Mouse (Mus musculus): ENCODE measurements at regions not wholly inside any gene's neighbourhood (a gene's known extent, or its start where the extent isn't known, plus 50 kb on each side); places are given as distances from the start of the nearest gene placed in this dataset.

GRCm38 (mm10) chr17:4301142-4301853 lies 605.2 kb upstream of the Nox3 start:
- no peak for DNase-seq (ENCODE audit: low spot score)

GRCm38 (mm10) chr17:4311785-4312379 lies 615.8 kb upstream of the Nox3 start:
- no peak for DNase-seq (ENCODE audit: low spot score)

- DNase-seq (ENCODE audit: low spot score), result peak; percentile 8
Observed at GRCm38 (mm10) chr17:4319141-4319540, 623.1 kb upstream of the Nox3 start.

- no peak for DNase-seq (ENCODE audit: low spot score)
Observed at GRCm38 (mm10) chr17:4328810-4329209, 632.7 kb upstream of the Nox3 start.

- peak; percentile 14 for DNase-seq (ENCODE audit: low spot score)
Observed at GRCm38 (mm10) chr17:4331650-4332049, 635.6 kb upstream of the Nox3 start.

- no peak for DNase-seq (ENCODE audit: low spot score)
Observed at GRCm38 (mm10) chr17:4333091-4333490, 637.0 kb upstream of the Nox3 start.

- DNase-seq (ENCODE audit: low spot score), result no peak
Observed at GRCm38 (mm10) chr17:4353018-4353417, 641.1 kb upstream of the Arid1b start.

- DNase-seq (ENCODE audit: low spot score), result no peak
Observed at GRCm38 (mm10) chr17:4355506-4356218, 638.5 kb upstream of the Arid1b start.

GRCm38 (mm10) chr17:4360413-4361320 lies 633.5 kb upstream of the Arid1b start:
- no peak for DNase-seq (ENCODE audit: low spot score)

GRCm38 (mm10) chr17:4365811-4366210 lies 628.3 kb upstream of the Arid1b start:
- DNase-seq (ENCODE audit: low spot score), result no peak

GRCm38 (mm10) chr17:4380449-4380848 lies 613.7 kb upstream of the Arid1b start:
- DNase-seq (ENCODE audit: low spot score), result no peak

- DNase-seq (ENCODE audit: low spot score), result no peak
Observed at GRCm38 (mm10) chr17:4380873-4381272, 613.3 kb upstream of the Arid1b start.

GRCm38 (mm10) chr17:4381896-4382685 lies 612.0 kb upstream of the Arid1b start:
- DNase-seq (ENCODE audit: low spot score), result no peak

GRCm38 (mm10) chr17:4382716-4383115 lies 611.4 kb upstream of the Arid1b start:
- no peak for DNase-seq (ENCODE audit: low spot score)

GRCm38 (mm10) chr17:4387616-4388015 lies 606.5 kb upstream of the Arid1b start:
- no peak for DNase-seq (ENCODE audit: low spot score)

GRCm38 (mm10) chr17:4390012-4390411 lies 604.1 kb upstream of the Arid1b start:
- no peak for DNase-seq (ENCODE audit: low spot score)

- no peak for DNase-seq (ENCODE audit: low spot score)
Observed at GRCm38 (mm10) chr17:4390577-4390976, 603.6 kb upstream of the Arid1b start.

- no peak for DNase-seq (ENCODE audit: low spot score)
Observed at GRCm38 (mm10) chr17:4391210-4391609, 602.9 kb upstream of the Arid1b start.

- no peak for DNase-seq (ENCODE audit: low spot score)
Observed at GRCm38 (mm10) chr17:4396119-4396518, 598.0 kb upstream of the Arid1b start.

GRCm38 (mm10) chr17:4417686-4418085 lies 576.4 kb upstream of the Arid1b start:
- no peak for DNase-seq (ENCODE audit: low spot score)

GRCm38 (mm10) chr17:4424451-4425168 lies 569.5 kb upstream of the Arid1b start:
- DNase-seq (ENCODE audit: low spot score), result no peak

Measured in embryo, embryonic 10.5 days (tissue).